Mouse (Mus musculus): ENCODE data around the gene Fggy.

The Fggy gene

DNA sequence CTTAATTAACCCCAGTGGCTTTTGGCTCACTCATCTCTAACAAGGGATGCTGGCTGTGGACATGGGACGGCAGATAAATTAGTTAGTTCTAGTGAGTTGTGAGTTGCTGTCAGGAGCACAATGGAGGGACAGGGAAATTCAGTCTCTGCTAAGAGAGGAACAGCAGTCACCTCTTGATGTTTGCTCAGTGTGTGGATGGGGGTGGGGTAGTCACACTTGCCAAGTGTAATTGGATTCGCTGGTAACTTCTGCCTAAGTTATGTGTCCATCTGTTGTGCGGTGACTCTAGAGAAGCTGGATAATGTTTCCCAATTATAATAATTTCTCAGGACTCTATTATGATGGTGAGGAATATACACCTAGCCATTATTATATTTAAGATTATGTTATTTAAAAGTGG is 107.0 kb downstream of the Fggy start:
- in situ Hi-C loops (cut with MboI, MseI), result no loop called here

DNA sequence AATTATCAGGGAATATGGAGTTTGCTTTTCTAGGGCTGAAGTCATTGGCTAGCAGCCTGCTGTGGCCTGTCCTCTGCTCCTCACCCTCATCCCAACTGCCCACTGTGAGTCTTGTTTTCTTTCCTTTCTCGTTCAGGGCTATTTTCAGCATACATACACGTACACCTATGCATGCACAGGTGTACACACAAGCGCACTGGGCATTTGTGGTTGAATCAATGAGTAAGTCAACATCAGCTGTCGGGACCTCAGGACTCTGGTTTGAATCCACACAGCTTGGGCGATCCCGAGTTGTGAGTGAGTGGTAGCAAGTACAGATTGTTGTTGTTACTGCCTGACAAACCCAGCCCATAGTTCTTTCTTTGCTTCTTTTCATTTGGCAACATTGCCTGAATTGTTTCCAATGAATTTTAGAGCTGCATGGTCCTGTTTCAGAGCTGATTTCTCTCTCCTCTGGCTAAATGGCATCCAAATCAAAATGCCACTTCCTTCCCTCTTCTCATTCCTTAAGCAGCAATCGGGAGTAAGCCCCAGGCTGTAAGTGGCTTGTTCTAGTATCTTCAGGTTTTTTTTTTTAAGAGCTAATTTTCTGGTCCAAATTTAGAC is 109.1 kb downstream of the Fggy start:
- in situ Hi-C loops (cut with MboI, MseI), result no loop called here

DNA sequence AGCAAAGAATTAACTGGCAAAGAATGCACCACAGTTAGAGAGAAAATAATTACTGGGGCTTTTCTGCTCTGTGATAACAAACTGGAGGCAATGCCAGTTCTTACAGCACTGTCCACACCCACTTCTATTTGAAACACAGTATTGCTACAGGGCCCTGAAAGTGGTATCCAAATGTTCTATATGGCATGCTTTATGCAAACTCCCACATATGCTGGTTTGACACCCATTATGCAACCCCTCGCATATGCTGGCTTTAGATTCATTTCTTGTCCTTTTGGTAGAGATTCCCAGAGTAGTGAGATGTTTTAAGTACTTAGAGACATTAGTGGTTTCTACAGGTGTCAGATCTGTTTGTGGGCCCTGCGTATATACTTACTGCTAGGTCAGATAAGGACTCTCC is 109.6 kb downstream of the Fggy start:
- in situ Hi-C loops (cut with MboI, MseI), result no loop called here

DNA sequence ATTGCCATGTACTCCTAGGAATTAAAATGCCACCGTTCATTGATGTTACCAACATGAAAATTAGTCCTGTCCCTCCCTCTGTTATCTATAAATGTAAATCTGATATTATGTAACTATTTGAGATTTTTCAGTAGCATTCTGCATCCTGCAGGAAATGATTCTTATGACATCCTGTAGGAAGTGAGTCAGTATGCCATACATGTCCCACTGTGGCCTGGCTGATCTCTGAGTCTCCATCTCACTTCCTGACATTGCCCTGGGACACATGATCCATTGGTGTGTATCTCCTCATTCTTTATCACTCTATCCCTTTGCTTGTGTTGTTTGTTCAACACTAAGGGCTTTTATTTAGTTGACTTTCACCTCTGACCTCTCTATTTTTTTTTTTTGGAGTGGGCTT is 110.3 kb downstream of the Fggy start:
- in situ Hi-C loops (cut with MboI, MseI), result no loop called here

DNA sequence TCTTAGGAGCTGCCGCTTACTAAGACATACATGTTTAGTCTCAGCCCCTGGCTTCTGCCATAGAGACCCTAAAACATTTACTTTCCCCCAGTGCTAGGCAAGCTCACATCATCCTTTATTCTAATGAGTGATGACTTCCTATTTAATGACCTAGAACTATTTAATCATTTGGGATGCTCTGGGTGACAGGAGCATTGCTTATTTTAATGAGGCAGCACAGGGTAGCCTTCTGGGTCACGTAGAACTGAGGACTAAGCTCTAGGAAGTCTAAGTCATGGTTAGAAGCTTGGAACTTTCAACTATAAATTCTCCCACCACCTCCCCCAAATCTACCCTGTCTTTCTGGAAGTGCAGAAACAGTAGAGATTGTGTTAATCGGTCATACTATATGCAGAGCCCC is 111.2 kb downstream of the Fggy start:
- in situ Hi-C loops (cut with MboI, MseI), result no loop called here

DNA sequence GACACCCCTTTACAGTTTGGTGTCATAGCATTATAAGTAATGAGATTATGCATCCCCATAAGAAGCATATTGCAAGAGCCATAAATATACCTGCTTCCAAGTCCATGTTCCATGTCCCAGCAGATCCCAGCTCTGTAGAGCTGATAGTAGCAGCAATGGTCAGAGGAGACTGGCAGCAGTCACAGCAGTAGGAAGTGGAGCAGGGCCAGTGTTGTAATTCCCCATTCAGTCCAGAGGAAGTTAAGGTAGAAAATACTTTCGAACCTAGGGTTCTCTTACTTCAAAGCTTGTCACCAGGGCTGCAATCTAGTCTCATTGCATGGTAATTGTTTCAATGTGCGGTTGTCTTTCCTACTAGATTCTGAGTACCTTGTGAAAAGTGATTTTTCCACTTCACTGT is 112.0 kb downstream of the Fggy start:
- in situ Hi-C loops (cut with MboI, MseI), result no loop called here

DNA sequence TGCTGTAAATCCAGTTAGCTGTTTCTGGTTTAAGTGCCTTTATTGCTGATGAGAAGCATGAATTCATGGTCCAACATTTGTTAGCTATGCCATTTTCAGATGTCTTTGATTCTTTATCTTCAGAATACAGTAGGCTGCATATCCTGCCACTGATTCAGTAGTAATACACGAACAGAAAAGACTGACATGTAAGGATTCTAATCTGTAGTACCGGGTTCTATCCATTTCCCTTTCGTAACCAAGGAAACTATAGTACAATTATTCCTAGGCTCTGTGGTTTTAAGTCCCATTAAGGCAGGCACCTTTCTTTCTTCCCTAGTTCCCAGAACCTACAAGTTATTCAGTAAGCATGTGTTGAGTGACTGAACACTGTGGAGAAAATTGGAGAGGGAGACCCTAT is 113.3 kb downstream of the Fggy start:
- in situ Hi-C loops (cut with MboI, MseI), result no loop called here

DNA sequence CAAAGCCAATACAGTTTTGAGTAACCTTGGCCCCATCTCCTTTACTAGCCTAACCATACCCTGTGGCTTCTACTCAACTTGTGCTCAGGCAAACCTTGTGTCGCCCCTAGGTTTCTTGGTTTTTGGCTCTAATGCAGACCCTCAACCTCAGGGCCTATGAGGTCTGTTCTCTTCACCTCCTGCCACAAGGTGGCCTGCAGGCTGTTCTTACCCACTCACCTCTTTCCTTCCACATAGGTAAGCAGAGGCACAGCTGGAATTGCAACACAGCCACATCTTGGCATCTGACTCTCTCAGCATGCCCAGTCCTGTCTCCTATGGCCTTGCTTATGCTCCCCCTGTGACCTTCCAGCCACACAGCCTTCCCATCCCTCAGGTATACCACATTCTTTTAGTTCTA is 114.7 kb downstream of the Fggy start:
- in situ Hi-C loops (cut with MboI, MseI), result no loop called here

DNA sequence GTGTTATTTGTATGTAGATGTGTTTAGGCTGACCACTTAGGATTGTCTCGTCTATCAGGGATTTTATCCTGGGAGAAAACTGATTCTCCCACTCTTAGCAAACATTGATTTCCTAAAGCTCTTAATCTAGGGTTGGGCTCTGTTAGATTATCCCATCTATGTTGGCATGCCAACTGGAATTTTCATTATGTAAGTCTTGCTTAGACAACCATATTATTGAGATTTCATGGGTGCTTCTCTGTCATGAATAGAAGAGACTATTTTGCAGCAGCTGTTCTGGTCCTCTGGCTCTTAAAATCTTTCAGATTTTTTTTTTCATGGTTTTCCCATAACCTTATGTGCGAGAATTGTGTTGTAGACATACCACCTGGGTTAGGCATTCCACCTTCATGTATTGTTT is 119.1 kb downstream of the Fggy start:
- in situ Hi-C loops (cut with MboI, MseI), result no loop called here

DNA sequence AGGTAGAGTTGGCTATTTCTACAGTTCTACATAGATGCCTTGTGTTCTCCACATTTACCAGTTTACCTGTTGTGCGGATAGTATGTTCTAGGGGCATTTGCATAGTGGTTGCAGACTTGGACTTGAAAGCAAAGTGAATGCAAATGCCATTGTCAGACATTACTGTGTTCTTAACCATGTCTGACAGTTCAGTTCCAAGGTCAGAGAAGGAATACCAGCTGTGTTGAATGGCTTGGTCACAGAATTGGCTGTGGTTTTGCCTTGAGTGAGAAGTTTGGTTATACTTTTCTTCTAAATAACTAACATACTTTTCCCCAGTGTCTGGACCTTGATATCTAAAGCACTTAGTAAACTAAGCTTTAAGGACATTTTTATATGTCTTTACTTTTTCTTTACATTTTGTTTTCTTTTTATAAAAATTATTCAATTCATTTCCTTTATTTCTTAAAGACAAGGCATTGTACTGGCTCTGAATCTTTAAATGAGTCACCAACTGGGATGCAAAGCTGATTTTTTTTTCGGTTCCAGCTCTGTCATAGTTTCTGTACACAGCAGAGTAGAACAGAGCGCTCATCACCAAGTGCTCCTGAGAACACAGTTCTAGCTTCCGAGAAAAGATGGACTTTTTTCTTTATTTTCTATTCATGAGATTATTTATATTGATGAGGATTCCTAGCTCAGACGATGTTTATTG is 123.6 kb downstream of the Fggy start:
- in situ Hi-C loops (cut with MboI, MseI), result no loop called here

DNA sequence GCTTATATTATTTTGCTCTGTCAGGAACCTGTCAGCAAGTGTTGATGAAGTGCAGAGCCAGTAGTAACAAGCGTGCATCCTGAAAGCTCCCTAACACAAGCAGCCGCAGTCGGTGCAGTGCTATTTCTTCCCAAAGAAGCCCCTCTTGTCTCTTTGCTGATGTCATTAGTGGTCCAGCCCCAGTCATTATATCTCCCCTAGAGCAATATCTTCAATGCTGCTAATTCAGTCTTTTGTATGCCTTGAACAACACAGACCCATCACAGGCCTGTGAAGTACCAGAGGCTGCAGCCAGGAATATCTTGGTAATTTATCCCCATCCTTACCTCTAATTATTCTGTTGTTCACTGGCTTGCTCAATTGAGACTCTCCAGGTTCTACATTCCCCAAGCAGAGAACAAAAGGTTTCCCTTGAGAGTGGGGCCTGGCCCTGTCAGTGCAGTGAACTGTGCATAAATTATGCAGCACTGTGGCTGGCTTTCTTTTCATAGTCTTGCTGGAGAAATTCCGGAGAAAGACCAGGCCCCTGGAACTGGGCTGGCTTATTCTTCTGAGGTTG is 127.3 kb downstream of the Fggy start:
- in situ Hi-C loops (cut with MboI, MseI), result no loop called here

DNA sequence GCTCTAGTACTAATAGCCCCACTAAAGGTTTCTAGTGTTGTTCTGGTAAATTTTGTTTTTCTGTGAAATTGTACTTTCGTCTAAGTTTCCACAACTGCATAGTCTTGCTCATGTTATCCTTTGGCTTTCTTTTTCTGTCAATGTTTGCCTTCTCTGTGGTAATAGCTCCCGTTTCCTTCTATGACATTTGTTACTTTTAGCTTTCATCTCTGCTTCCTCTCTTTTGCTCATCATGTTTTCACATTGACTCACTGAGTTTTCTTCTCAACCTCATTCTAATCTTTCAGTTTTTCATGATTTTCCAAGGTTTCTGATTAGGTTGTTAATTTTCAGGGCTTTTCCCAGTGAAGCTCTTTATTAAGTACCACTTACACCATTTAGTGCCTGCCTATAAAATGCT is 129.5 kb downstream of the Fggy start:
- in situ Hi-C loops (cut with MboI, MseI), result no loop called here

DNA sequence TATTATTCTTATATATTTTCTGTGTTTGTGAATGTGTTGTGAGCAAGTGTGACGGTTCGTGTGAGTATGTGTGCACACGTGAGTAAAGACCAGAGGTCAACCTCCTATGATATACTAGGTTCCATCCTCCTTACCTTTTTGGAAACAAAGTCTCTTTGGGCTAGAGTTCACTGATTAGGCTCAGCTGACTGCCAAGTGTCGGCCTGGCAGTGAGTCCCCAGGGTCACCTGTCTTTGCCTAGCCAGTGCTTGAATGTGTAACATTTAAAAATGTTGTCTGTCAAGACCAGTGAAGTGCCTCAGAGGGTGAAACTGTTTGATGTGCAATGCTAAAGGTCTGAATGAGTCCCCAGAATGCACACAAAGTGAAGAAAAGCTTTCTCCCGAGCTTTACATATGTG is 130.0 kb downstream of the Fggy start:
- in situ Hi-C loops (cut with MboI, MseI), result no loop called here

DNA sequence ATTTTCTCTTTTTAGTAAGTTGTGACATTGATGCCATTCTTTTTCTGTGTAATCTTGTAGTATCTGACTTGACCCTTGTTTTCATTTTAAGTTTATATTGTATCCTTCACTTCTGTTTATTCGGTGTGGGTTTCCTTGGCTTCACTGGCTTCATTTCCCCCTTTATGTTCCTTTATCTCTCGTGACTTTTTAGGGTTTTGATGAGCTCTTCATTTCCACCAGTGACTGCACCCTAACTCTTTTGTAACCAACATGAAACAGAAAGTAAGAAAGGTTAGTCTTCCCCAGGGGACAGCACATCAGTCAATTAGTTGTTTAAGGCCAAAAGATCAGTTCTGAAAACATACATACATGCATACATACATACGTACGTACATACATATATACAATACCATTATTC is 130.9 kb downstream of the Fggy start:
- in situ Hi-C loops (cut with MboI, MseI), result no loop called here

DNA sequence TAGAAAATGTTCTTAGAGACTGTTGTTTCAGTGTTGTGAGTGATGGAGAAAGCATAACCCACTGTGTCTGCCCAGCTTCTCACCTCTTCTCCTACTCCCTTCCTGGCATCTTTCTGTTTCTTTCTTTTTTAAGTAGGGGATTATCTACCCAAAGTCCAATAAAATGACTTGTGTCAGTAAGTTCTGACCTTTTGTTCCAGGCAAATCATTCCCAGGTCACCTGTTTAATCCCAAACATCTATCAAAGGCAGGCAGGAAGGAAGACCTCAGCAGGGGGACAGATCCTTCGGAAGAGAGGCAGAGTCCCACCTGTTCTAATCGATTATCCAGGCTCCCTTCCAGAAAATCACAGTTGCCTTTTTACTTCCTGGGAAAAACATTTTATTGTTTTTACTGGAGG is 143.1 kb downstream of the Fggy start:
- in situ Hi-C loops (cut with MboI, MseI), result no loop called here

DNA sequence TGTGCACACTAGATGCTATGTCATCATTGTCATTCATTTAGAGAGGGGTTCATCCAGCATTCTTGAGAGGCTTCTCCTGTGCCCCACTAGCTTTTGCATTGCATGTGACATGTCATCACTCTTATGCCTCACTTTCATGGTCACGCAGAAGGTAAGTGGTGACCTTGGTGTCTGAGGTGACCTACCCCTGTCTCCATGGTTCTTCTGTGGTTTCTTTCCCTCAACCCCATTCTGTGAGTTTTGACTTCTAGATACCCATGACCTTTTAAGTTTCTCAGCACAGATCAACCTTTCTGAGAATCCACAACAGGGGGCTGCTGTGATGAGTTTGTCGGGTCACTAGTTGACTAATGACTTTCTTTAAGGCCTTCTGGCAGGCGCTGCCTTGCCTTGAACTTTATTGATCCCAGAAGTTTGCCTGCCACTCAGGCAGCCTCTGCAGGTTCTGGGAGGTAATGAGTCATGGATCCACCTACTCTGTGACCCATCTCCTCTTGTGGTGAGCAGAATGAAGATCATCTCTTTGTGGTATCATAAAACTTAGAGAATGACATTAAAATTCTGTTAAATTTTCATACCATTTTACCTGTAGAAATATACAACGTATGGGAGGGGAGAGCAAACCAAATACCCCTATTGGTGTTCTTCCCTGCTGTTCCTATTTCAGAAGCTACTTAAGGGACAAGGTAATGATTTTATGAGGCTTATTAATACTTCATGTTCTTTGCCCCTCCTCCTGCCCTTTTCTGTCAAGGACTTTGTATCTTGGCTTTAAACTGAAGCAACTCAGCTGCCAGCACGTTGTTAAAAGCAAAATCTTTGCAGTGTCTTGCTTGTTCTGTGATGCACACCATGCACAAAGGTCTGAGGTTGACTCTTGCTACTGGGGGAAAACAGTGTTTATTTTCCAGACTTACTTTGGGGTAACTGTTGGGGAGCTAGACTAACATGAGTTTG is 150.9 kb downstream of the Fggy start:
- in situ Hi-C loops (cut with MboI, MseI), result no loop called here

DNA sequence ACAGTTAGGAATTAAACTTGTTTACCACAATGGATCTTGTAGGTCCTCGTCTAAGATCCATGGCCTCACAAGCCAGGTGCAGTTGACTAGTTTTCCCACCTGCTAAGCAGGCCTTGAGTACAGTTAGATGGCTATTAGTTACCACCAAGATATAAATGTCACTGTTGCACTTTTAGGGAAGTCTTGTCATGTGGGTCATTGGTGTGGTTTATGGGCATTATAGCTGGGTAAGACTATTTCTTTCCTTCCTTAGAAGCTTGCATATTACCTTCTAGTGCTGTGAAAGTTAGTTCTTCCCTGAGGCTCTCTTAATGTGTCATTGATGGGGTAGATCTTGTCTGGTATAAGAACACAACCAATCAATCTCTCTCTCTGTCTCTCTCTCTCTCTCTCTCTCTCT is 152.4 kb downstream of the Fggy start:
- in situ Hi-C loops (cut with MboI, MseI), result no loop called here

DNA sequence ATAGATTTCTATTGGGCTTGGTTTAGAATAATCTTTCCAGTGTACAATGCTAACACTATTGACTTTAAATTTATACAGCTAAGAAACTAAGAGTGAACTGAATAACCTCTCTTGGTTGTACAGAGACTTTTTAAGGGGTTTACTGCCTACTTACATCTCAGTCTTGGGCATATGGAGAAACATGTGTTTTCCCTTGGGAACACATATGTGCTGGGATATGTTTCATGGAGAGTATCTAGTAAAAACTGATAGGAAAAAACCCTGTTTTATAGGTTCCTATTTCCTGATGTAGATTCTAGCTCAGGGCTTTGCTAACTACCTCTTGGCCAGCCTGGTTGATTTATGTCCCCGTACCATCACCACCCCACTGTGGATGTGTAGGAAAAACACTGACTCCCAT is 155.5 kb downstream of the Fggy start:
- in situ Hi-C loops (cut with MboI, MseI), result no loop called here

DNA sequence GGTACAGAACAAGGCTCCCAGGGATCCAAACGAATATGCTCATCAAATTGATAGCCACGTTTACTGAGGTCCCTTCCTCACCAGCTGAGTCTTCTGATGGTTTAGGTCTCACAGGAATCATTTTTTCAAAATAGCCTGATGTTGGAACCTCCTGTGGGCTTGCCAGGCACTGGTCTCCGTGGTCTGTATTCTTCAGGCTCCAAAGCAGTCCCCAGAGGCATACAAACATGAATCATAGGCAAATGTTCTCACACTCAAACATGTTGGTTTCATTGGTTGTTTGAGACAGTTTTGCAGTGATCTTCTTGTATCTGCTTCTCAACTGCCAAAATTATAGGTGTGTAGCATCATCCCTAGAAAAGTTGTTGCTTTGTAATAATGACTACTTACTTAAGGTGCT is 156.0 kb downstream of the Fggy start:
- in situ Hi-C loops (cut with MboI, MseI), result no loop called here

DNA sequence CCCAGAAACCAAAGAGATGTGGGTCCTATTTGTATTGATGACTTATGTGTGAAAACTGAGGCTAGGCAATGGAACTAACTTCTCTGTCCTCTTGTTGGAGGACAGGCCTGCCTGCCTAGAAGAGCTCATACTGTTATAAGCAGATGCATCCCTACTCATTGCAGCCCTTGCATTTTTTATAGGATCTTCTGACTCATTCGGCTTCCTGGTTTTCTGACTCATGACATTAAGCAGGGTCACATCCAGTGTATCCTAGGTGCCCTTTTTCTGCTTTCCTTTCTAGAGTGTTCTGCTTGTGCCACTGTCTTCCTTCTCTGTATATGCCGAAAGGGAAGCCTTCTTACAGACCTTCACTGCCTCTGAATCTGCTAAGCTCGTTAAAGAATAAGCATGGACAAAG is 158.8 kb downstream of the Fggy start:
- in situ Hi-C loops (cut with MboI, MseI), result no loop called here

DNA sequence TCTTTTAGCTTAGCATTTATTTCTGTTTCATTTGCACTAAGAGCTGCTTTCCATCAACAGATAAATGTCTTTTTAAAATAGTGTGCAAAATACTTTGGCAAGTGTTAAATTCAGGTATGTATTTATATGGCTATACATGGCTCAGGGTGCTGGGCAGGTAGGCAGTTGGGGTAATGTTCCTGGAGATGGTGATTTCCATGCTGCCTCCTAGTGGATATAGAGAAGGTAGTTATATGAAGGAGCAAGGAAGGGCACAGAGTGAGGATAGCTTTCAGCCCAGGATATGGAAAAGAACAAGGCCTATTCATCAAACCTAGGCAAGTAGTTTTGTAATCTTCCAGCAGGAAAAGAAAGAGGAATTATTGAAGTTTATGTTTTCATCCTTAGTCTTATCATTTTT is 166.3 kb downstream of the Fggy start:
- in situ Hi-C loops (cut with MboI, MseI), result no loop called here

DNA sequence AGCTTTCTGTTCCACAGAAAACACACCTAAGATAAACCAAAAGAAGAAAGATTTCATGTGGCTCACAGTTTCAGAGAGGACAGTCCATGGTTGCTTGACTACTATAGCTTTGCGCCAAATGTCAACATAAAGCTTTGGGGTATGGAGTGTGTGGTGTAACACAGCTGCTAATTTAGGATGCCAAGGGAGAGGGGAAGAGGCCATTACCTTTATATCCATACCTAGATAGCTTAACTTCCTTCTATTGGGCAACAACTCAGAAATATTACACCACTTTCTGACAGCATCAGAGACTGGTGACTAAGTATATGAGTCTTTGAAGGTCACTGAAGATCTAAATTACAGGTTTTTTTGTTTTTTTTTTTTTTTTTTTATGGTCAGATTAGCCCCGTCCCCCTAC is 169.1 kb downstream of the Fggy start:
- in situ Hi-C loops (cut with MboI, MseI), result no loop called here

Data from T-helper 17 cell (primary cell).